Mouse (Mus musculus): Measurements from ENCODE around the gene Ppp1r9b.

Ppp1r9b gene

DNA sequence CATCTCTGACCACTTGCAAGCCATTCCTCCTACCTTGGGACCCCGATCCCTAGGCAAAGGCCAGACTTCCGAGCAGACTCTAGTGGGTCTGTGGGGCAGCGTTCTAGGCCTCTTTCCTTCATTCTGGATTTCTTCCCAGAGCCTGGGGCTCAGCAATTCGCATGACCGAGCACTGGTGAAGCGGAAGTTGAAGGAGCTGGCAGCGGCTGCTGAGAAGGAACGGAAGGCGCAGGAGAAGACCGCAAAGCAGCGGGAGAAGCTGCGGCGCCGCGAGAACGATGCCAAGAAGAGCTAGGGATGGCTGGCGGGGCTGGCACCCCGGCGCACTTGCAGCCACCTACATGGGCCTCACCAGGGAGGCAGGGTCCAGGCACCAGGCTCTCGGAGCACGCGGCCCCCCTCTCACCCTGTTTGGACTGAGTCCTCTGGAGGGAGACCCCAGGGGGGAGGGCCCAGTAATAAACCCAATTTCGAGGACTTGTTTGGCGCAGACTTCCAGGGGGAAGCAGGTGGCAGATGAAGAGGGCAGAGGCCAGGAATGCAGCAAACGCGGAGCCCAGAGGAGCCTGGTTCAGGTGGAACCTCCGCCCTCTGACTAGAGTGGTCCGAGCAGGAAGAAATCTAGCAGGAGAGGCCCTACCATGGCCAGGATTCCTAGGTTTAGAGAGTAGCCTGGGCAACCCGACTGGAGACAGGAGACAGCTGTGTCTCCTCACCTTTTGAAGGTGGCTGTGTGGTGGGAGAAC is 33.8 kb downstream of the Ppp1r9b start:
- peak; percentile 62 for DNase-seq

- no peak for DNase-seq
Measured at GRCm38 (mm10) chr11:95025227-95026012, 34.6 kb downstream of the Ppp1r9b start.

DNA sequence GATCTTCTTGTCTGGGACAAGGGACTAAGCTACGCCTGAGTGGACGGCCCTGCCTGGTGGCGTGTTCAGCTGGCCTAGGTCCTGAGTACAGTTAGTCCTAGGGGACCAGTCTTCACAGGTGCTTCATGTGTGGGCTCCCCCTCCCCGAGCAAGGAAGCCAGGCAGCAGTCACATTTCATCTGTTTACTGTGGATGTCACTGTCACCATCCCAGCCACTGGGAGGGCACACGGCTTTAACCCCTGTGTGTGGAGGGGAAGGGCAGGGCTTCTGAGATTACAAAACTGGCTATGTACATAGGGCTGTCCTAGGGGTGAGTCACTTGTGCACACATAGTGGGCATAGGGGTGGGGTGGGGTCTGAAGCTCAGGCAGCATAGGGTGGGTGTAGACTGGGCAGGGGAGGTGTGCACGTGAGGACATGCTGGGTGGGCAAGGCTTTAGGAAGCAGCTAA is 35.3 kb downstream of the Ppp1r9b start:
- DNase-seq = no peak

DNA sequence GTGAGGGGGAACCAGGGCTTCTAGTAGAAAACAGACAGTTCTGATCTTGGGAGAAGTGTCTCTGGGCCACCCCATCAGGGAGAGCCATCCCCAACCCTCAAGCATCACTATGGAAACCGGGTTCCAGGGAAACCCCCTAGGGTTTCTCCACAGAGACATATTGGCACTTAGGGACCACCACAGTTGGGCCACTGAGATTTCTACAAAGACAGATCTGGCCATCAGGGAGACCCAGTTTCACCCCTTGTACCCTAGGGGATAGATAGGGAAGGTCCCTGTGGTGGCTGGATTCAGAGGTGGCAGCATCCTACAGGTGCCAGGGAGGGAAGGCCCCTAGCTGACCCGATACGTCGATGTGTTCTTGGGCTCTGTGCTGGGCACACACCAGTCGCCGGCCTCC is 36.0 kb downstream of the Ppp1r9b start:
- DNase-seq = no peak

DNA sequence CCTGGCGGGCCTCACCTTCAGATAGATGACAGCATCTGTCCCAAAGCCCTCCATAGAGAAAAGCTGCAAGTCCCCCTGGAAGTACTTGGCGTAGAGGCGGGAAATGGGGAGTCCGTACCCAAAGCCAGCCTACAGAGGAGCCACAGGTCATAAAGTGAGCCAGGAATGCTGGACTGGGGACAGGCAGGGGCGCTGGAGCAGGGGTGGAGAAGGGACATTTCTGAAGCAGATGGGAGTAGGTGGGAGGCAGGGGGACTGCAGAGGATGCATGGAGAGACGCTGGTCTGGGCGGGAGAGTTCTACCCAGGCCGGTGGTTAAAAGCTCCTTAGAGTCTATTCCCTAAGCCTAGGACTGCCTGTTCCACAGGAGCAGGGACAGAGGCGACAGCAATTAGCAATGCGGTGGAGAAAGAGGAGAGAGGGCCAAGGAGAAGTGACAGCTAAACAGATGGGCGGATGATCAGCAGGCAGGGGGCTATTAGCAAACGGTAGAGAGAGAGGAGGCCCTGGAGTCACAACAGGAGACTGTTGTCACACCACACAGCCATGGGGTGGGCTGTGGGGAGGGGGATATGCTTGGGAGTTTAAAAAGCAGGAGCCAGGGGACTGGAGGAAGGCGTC is 37.1 kb downstream of the Ppp1r9b start:
- no peak for DNase-seq

DNA sequence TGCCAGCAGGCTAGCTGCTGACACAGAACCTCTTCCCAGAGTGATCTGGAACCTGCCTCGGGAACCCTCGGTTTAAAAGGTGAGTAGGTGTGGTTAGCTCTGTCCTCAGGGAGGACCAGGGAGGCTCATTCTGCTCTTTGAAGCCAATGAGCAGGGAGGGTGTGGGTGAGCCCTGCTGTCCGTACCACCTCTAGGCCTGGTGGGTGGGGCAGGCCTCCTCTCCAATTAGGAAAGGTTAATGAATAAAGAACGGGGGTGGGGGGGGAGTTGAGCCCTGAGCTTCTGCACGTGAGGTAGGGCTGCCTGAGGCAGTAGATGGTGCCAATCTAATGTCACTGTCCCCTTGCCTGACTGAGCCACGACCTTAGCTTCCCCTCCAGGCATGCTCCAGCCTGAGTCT is 42.1 kb downstream of the Ppp1r9b start:
- no peak for DNase-seq

- DNase-seq = no peak
Measured at GRCm38 (mm10) chr11:95033617-95034016, 42.8 kb downstream of the Ppp1r9b start.

DNA sequence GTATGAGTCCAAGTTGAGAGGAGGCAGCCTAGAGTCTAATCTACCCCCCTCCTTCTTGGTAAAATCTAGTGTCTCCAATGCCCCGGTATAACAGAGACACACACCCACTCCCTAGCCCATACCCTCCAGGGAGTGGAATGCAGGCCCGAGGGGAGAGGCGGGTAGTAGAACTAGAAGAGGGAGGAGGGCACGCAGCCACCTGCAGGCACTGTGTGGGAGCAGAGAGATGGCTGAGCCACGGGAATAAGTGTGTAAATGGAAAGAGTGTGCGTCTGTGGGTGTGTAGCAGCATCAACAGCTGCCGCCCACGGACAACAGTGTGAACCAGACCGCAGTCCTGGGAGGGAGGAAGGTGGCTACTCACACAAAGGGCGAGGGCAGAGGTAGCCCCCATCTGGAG is 44.1 kb downstream of the Ppp1r9b start:
- DNase-seq = no peak

GRCm38 (mm10) chr11:95036521-95036920 is 45.7 kb downstream of the Ppp1r9b start:
- no peak for DNase-seq

DNA sequence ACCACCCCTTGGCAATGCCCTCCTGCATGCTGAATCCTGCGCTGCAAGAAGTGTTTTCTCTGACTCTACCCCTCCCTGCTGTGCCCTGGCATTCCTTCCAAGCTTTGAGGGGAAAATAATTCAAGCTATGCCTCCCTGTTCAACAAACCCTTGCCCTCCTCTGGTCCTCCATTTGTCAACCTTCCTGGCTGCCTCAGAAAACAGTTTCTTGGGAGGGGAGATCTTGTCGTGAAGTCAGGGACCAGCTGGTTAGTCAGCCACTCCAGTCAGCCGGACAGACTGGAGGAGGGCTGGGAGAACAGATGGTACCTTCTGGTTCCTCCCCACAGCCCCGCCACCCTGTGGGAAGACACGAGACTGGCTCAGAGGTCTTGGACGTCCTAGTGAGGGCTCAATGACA is 46.5 kb downstream of the Ppp1r9b start:
- DNase-seq = no peak

DNA sequence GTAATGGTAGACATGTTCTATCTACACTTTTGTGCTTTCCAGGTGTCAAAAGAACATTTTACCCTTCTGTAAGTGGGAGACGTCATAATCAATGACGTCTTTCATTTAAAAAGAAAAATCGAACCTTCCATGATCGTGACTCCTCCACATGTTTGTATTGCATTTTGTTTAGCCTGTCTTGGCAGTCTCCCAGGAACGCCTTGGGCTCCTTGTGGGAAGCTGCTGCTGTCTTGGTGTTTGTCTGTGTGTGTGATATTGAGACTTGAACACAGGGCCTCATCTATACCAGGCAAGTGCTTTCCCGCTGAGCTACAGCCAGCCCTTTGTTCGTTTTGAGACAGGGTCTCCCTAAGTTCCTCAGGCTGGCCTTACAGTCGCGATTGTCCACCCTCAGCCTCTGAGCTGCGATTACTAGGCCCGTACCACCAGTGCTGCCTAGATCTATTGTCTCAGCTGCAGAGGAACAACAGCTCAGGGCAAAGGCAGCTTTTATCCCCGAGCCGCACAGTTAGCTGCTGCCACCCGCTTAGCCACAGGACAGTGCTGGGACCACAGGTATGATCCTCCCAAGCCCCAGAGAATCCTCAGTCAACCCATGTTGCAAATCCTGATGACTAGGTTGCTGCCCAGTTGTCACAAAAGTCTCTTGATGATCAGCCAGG is 47.5 kb downstream of the Ppp1r9b start:
- DNase-seq = no peak

DNA sequence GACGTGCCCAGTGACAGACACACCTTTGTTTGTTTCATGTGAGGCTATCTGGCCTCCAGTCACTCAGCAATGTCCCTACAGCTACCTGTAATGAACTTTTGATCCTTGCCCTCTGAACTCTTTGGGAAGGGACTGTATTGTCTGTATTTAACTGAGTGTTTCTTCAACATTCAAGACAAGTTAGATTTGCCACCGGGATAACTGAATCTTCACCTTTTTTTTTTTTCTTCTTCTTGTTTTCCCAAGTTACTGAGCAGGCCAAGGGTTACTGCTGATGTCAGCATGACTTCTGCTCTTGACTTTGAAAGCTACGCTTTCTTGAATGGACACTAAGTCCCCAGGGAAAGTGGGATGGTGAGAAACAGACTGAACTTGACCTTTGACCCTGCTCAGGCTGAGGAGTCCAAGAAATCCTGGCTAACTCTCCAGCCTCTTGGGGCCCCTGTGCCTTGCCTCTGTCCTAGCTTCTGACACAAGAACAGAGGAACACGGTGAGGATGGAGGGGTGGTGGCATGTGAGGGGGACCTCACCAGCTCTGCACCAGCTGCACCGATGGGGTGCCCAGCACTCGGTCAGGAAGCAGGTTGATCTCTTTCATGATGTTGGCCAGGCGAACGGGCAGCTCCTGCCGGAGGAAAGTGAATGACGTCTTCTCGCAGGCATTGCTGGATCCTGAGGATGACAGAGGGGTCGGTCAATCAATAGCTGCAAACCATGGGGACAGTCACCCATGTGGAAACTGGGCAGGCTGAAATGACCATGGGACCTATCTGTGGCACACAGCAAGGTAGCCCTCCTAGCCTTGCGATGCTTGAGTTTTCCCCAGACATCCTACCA is 48.2 kb downstream of the Ppp1r9b start:
- DNase-seq = peak; percentile 60

- DNase-seq = no peak
Measured at GRCm38 (mm10) chr11:95039766-95040165, 48.9 kb downstream of the Ppp1r9b start.

- peak; percentile 88 for DNase-seq
Measured at GRCm38 (mm10) chr11:95040491-95041138, 49.8 kb downstream of the Ppp1r9b start.

DNA sequence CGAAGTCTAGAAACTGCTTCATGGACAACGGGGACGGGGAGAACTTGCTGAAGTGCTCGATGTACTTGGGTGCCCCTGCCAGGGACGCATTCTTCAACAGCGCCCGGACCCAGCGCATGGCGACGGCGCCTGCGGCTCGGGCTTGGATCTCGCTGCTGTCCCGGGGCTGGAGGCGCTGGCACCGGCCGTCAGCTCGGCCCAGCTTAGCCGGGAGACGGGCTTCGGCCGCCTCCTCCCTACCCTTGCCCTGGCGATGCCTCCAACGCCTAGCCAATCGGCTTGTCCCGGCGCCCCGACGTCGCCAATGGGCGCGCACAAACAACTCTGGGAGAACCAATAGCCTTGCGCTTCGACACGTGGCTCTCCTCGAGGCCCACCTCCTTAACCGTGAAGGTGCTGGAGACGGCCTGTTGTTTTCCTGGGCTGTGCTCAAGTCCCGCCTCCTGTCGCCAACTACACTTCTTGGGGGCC is 50.3 kb downstream of the Ppp1r9b start, which contains the start of gene Pdk2:
Gene Pdk2 (minus strand): TSS at position 216 of the 471 bp plus-strand sequence.
- peak; percentile 97 for DNase-seq

- peak; percentile 91 for DNase-seq
Measured at GRCm38 (mm10) chr11:95042096-95042495, 51.3 kb downstream of the Ppp1r9b start.

DNA sequence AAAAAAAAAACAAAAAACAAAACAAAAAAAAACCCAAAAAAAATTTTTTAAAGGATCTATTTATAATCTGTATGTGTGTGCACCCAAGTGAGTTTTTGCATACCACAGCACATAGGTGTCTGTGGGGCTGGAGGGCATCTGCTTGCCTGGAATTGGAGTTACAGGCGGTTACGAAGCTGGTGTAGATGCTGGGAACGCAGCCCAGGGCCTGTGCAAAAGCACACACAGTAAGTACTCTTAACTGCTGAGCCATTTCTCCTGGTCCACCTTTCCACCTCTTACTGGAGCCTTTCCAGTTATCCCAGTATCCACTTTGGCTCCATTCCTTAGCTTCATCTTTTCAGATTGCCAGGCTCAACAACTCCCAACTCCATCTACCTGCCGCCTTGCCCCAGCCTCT is 52.2 kb downstream of the Ppp1r9b start:
- DNase-seq = no peak

DNA sequence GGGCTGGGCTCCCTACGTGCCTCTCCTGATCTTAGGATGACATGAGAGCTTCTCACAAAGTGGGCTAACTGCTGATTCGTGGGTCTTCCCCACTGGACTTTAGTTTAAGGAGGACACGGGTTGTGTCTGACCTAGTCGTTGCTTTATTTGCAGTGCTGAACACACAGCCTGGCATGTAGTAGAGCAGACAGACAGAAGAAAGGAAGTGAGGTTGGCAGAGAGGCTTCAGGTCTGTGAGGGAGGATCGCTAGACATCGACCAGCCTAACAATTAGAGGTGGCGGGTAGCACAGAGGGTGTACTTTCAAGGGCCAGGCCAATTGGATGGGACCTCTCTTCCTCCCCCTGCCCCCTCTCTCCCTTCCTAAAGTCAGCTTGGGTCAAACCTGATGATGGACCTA is 52.8 kb downstream of the Ppp1r9b start:
- no peak for DNase-seq

- DNase-seq = no peak
Measured at GRCm38 (mm10) chr11:95044185-95044870, 53.5 kb downstream of the Ppp1r9b start.

DNA sequence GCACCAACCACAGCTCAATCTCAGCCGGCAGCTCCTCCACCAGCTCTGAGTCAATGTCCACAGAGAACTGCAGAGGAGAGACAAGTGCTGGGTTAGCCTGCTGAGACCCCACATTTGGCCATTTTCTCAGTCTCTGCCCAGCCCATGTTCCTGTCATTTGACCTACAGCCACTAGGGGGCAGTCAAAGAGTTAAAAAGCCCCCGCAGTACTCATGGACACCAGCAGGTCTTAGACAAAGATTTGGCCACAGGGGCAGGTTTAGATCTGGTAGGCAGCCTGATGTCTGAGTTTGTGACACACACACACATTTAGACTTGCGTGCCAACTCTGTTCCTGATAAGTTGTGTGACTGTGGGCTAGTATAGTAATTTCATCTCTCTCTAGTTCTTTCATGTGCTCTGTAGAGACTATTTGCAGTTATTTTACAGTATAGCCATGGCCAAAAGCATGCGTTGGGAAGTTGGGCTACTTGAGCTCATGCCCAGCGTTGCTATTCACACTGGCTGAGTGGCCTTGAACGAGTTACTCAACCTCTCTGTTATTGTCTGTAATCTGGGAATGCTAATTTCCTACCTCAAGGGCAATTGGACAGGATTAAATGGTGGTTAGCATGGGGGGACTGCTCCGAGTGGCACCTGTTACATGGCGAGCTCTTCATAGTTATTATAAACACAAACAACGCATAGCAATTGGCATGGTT is 56.3 kb downstream of the Ppp1r9b start:
- DNase-seq = peak; percentile 72

Data from kidney, postnatal 10 days (tissue).